Mouse (Mus musculus) liver, adult 2 months (tissue): ENCODE measurements at regions not wholly inside any gene's neighbourhood (a gene's known extent, or its start where the extent isn't known, plus 50 kb on each side); places are given as distances from the start of the nearest gene placed in this dataset.

Experiments
- CTCF ChIP-seq: fragments of 200-500 bp; IDR thresholded peaks from 2 replicates; pipeline ENCODE4 v1.5.1; 2011; ENCODE audit warnings: low read depth, low read length, control low read depth
- POLR2A ChIP-seq: fragments of 200-500 bp; IDR thresholded peaks from 2 replicates; pipeline ENCODE4 v1.6.1; 2011; ENCODE audit warnings: low read length, control low read depth; ENCODE audit not compliant: insufficient read depth; ENCODE audit errors: extremely low read depth

DNA sequence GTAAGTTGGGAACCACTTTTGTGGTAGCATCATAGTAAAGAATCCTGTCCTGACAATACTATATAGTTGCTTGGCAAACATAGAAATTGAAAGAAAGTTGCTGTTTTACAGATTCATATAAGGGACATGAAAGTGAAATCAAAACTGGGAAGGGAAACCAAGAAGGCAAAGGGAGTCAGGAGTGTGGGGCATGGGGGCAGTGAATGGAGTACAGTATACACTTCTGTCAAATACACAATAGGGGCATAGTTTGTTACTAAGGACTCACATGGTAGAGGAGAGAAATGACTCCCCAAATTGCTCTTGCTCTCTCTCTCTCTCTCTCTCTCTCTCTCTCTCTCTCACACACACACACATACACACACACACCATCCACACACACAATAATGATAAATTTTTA is 185.1 kb downstream of the Kdr start:
- TF ChIP-seq CTCF (no peak), POLR2A (no peak)
